Mouse (Mus musculus): ENCODE data around the gene Slc27a3. TPM values are rescaled to one million over a fixed set of nuclear protein-coding genes. Genes with fewer than 3 reads are reported as not detected.

The Slc27a3 gene
- polyA plus RNA-seq, 1 experiment from 2014 or later, result 1.5 TPM

DNA sequence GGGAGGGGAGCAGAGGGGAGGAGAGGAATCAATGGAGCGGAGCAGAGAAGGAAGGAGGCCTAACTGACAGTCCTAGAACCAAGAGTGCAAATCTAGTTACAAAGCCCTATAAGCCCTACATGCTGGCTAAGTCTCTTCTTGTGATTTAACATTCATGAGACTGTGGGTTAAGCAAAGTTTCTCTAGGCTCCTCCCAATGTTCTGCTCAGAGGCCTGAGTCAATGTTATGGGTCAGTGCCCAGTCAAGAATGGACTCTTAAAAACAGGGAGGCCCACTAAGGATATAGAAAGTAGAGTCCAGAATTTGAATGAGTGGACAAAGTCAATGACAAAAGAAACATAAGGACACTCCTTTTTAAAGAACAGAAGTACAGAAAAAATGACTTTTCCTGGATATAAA lies 37.8 kb upstream of the Slc27a3 start:
- Histone ChIP-seq H3K9me3 (replicated peaks; ENCODE audit: control insufficient read depth, low read length) (no peaks in the 10 kb centered on the region), H3K27me3 (ENCODE audit: control insufficient read depth, insufficient read depth, low read depth, low read length) (no peaks in the 10 kb centered on the region), H3K4me3 (ENCODE audit: low read depth, low read length) (no peak overlapping the region), H3K36me3 (ENCODE audit: control insufficient read depth, insufficient read depth) (no peaks in the 10 kb centered on the region), H3K4me2 (ENCODE audit: low read depth, low read length) (no peak overlapping the region), H3K9ac (ENCODE audit: low read depth, low read length) (no peak overlapping the region), H3K4me1 (ENCODE audit: control insufficient read depth, low read depth, low read length) (peaks cover 27% of the 10 kb centered on the region), H3K27ac (ENCODE audit: low read length) (no peak overlapping the region)
- ATAC-seq (ENCODE audit: low read depth), result no peak
- WGBS (ENCODE audit: insufficient replicate concordance), result 75% methylated on average over 1 of the region's 1 CpGs

DNA sequence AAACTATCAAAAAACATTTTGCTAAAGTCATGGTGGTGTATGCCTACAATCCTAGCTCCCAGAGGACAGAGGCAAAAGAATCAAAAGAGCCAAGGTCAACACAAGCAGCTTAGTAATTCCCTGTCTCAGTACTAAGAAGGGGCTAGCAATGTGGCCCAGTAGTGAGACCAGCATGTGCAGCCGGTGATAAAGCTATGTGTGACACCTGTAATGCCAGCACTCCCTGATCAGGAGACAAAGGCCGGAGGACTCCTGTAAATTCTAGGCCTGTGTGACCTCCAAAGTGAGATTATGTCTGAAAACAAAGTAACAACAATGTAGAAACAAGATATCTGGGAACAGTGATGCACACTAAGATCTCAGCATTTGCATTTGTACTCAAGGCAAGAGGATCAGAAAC lies 35.8 kb upstream of the Slc27a3 start:
- H3K4me3 ChIP-seq (ENCODE audit: low read depth, low read length), result no peak overlapping the region
- H3K4me1 ChIP-seq (ENCODE audit: control insufficient read depth, low read depth, low read length), result peaks cover 17% of the 10 kb centered on the region
- no peaks in the 10 kb centered on the region for H3K27me3 ChIP-seq (ENCODE audit: control insufficient read depth, insufficient read depth, low read depth, low read length)
- H3K4me2 ChIP-seq (ENCODE audit: low read depth, low read length), result no peak overlapping the region
- H3K36me3 ChIP-seq (ENCODE audit: control insufficient read depth, insufficient read depth), result peaks cover 6% of the 10 kb centered on the region; the same call in 1 of the 2 replicates
- H3K9me3 ChIP-seq (replicated peaks; ENCODE audit: control insufficient read depth, low read length), result no peaks in the 10 kb centered on the region
- no peak overlapping the region for H3K27ac ChIP-seq (ENCODE audit: low read length)
- 46% methylated on average over 2 of the region's 2 CpGs for WGBS (ENCODE audit: insufficient replicate concordance)
- no peak overlapping the region for H3K9ac ChIP-seq (ENCODE audit: low read depth, low read length)
- ATAC-seq (ENCODE audit: low read depth), result no peak

DNA sequence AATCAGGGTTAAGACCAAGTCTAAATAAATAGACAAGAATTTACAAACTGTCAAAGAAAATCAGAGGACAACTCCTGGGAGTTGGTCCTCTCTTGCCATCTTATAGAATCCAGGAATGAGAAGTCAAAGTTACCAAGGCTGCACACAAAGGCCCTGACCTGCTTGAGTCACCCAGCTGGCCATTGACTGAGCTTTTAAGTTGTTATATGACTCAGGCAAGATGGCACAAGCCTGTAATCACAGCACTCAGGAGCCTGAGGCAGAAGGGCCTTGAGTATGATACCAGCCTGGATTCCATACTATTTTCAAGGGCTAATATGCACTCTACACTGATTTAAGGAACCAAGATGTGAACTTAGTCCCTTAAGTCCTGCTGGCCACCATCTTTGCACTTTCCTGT lies 33.8 kb upstream of the Slc27a3 start:
- no peaks in the 10 kb centered on the region for H3K27me3 ChIP-seq (ENCODE audit: control insufficient read depth, insufficient read depth, low read depth, low read length)
- no peak for ATAC-seq (ENCODE audit: low read depth)
- H3K4me1 ChIP-seq (ENCODE audit: control insufficient read depth, low read depth, low read length), result peaks cover 7% of the 10 kb centered on the region
- no peak overlapping the region for H3K4me3 ChIP-seq (ENCODE audit: low read depth, low read length)
- H3K4me2 ChIP-seq (ENCODE audit: low read depth, low read length), result no peak overlapping the region
- no peaks in the 10 kb centered on the region for H3K9me3 ChIP-seq (replicated peaks; ENCODE audit: control insufficient read depth, low read length)
- H3K27ac ChIP-seq (ENCODE audit: low read length), result no peak overlapping the region
- H3K9ac ChIP-seq (ENCODE audit: low read depth, low read length), result no peak overlapping the region
- peaks cover 7% of the 10 kb centered on the region; the same call in 1 of the 2 replicates for H3K36me3 ChIP-seq (ENCODE audit: control insufficient read depth, insufficient read depth)

DNA sequence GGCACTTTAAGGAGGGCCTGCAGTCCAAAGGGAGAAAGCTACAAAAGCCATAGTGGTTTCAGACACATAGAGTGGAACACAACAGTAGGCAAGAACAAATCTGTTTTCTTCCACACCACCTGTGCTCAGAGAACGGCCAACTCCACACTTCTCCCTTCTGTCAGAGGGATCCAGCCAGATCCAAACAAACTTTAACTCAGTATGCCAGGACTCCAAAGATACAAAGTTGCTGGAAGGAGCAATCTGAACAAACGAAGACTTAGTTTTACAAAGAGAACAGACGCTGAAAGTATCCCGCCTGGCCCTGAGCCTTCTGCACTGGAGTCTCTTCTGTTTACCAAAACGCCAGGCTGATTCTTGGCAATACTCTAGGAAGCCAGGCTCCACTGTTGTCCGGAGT lies 31.0 kb upstream of the Slc27a3 start:
- H3K4me3 ChIP-seq (ENCODE audit: low read depth, low read length), result no peak overlapping the region
- H3K36me3 ChIP-seq (ENCODE audit: control insufficient read depth, insufficient read depth), result peaks cover 7% of the 10 kb centered on the region; the same call in 1 of the 2 replicates
- ATAC-seq (ENCODE audit: low read depth), result no peak
- WGBS (ENCODE audit: insufficient replicate concordance), result 78% methylated on average over 6 of the region's 6 CpGs
- no peaks in the 10 kb centered on the region for H3K9me3 ChIP-seq (replicated peaks; ENCODE audit: control insufficient read depth, low read length)
- H3K9ac ChIP-seq (ENCODE audit: low read depth, low read length), result no peak overlapping the region
- peaks cover 2% of the 10 kb centered on the region; the same call in 1 of the 2 replicates for H3K4me1 ChIP-seq (ENCODE audit: control insufficient read depth, low read depth, low read length)
- no peak overlapping the region for H3K27ac ChIP-seq (ENCODE audit: low read length)
- no peaks in the 10 kb centered on the region for H3K27me3 ChIP-seq (ENCODE audit: control insufficient read depth, insufficient read depth, low read depth, low read length)
- no peak overlapping the region for H3K4me2 ChIP-seq (ENCODE audit: low read depth, low read length)

DNA sequence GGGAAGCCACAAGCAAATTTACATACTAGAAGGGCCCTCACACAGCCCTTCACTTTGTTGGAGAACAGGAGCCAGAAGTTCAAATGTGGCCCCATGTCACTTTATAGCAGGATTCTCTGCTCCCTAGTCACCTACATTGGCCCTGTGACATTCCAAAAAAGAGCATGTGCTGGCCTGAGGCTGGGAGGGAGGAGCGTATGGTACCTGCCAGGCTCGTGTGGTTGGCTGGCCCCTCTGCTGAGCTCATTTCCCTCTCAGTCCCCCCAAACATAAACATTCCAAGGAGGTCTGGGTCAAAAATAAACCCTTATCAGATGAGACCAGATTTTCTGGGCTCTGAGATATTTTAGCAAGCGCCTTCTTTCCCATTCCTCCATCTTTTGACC lies 23.3 kb upstream of the Slc27a3 start:
- no peak for ATAC-seq (ENCODE audit: low read depth)
- H3K36me3 ChIP-seq (ENCODE audit: control insufficient read depth, insufficient read depth), result peaks cover 4% of the 10 kb centered on the region
- H3K27me3 ChIP-seq (ENCODE audit: control insufficient read depth, insufficient read depth, low read depth, low read length), result no peaks in the 10 kb centered on the region
- no peaks in the 10 kb centered on the region for H3K4me1 ChIP-seq (ENCODE audit: control insufficient read depth, low read depth, low read length)
- no peaks in the 10 kb centered on the region for H3K9me3 ChIP-seq (replicated peaks; ENCODE audit: control insufficient read depth, low read length)
- H3K9ac ChIP-seq (ENCODE audit: low read depth, low read length), result no peak overlapping the region
- WGBS (ENCODE audit: insufficient replicate concordance), result 65% methylated on average over 3 of the region's 3 CpGs
- no peak overlapping the region for H3K4me3 ChIP-seq (ENCODE audit: low read depth, low read length)
- no peak overlapping the region for H3K4me2 ChIP-seq (ENCODE audit: low read depth, low read length)
- no peak overlapping the region for H3K27ac ChIP-seq (ENCODE audit: low read length)

DNA sequence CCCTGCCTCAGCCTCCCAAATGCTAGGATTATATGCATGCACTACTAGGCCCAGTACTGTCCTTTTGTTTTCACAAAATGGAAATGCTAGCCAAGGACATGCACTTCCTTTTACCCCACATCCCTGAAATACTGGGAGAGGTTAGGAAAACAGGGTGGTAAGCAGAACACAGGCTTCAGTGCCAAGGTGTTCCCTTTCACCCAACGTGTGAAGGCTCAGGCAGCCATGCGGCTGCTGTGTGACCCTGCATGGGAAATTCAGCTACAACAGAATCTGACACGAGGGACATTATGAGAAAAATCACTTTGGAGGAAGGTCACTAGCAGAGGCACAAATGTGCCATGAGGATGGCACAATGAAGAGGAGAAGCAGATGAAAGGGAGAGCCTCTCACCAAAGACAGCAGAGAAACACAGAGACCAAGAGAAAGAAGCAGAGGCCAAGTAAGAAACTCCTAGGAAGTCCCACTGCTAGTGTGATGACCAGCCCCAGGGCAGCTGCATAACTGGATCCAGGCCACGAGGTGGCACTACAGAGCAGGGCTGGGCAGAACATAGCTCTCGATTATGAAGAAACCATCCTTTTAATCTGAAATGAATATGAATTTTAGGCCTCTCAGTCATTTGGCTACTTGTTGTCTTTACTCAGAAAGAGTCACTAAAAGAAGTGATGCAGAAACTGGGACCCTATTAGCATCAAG lies 22.7 kb upstream of the Slc27a3 start:
- H3K36me3 ChIP-seq (ENCODE audit: control insufficient read depth, insufficient read depth), result peaks cover 7% of the 10 kb centered on the region
- H3K9me3 ChIP-seq (replicated peaks; ENCODE audit: control insufficient read depth, low read length), result no peaks in the 10 kb centered on the region
- H3K9ac ChIP-seq (ENCODE audit: low read depth, low read length), result no peak overlapping the region
- 41% methylated on average over 5 of the region's 5 CpGs for WGBS (ENCODE audit: insufficient replicate concordance)
- H3K27ac ChIP-seq (ENCODE audit: low read length), result no peak overlapping the region
- no peak overlapping the region for H3K4me3 ChIP-seq (ENCODE audit: low read depth, low read length)
- no peak overlapping the region for H3K4me2 ChIP-seq (ENCODE audit: low read depth, low read length)
- ATAC-seq (ENCODE audit: low read depth), result 0 out of 2 replicates have a peak, but pooled peaks have one; percentile 45
- no peaks in the 10 kb centered on the region for H3K4me1 ChIP-seq (ENCODE audit: control insufficient read depth, low read depth, low read length)
- H3K27me3 ChIP-seq (ENCODE audit: control insufficient read depth, insufficient read depth, low read depth, low read length), result no peaks in the 10 kb centered on the region

DNA sequence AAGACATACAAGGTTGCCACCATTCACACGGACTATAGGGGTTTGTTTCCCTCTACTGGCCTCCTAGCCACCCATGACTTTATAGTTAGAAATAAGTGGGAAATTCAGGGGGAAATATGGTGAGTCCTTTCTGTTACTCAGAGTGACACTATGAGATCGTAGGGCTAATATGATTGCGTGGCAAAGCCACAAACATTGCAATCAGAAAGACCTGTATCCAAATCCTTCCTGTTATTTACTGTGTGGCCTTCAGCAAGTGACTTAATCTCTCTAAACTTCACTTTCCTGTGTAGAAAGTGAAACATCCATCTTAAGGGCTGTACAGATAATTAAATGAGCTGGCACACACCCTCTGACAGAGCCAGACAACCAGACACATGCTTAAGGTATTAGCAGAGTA lies 19.0 kb upstream of the Slc27a3 start:
- ATAC-seq (ENCODE audit: low read depth), result no peak
- Histone ChIP-seq H3K4me1 (ENCODE audit: control insufficient read depth, low read depth, low read length) (no peaks in the 10 kb centered on the region), H3K4me2 (ENCODE audit: low read depth, low read length) (no peak overlapping the region), H3K9me3 (replicated peaks; ENCODE audit: control insufficient read depth, low read length) (no peaks in the 10 kb centered on the region), H3K9ac (ENCODE audit: low read depth, low read length) (no peak overlapping the region), H3K27me3 (ENCODE audit: control insufficient read depth, insufficient read depth, low read depth, low read length) (no peaks in the 10 kb centered on the region), H3K36me3 (ENCODE audit: control insufficient read depth, insufficient read depth) (peaks cover 20% of the 10 kb centered on the region), H3K4me3 (ENCODE audit: low read depth, low read length) (no peak overlapping the region), H3K27ac (ENCODE audit: low read length) (no peak overlapping the region)
- 43% methylated on average over 3 of the region's 3 CpGs for WGBS (ENCODE audit: insufficient replicate concordance)

DNA sequence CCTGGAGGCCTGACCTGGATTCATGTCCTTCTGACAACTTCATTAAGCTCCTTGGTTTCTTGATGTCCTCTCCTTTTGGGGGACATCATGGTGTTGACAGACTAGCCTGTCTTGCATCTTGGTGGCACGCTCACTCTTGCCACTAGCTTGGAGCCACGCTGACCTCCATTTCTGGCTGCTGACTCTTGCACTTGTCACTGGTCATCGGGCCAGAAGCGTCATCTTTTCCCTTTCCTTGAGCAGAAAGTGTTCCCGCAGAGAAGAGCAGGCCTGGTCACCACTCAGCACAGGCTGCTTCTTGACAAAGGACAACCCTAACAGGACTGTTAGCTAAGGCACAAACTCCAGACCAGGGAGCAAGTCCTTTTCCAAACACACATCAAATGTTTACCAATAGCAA lies 16.7 kb upstream of the Slc27a3 start:
- ATAC-seq (ENCODE audit: low read depth), result no peak
- no peak overlapping the region for H3K4me3 ChIP-seq (ENCODE audit: low read depth, low read length)
- H3K9ac ChIP-seq (ENCODE audit: low read depth, low read length), result no peak overlapping the region
- peaks cover 33% of the 10 kb centered on the region for H3K36me3 ChIP-seq (ENCODE audit: control insufficient read depth, insufficient read depth)
- H3K4me2 ChIP-seq (ENCODE audit: low read depth, low read length), result no peak overlapping the region
- 86% methylated on average over 5 of the region's 5 CpGs for WGBS (ENCODE audit: insufficient replicate concordance)
- no peak overlapping the region for H3K27ac ChIP-seq (ENCODE audit: low read length)
- no peaks in the 10 kb centered on the region for H3K9me3 ChIP-seq (replicated peaks; ENCODE audit: control insufficient read depth, low read length)
- H3K27me3 ChIP-seq (ENCODE audit: control insufficient read depth, insufficient read depth, low read depth, low read length), result no peaks in the 10 kb centered on the region
- H3K4me1 ChIP-seq (ENCODE audit: control insufficient read depth, low read depth, low read length), result no peaks in the 10 kb centered on the region

DNA sequence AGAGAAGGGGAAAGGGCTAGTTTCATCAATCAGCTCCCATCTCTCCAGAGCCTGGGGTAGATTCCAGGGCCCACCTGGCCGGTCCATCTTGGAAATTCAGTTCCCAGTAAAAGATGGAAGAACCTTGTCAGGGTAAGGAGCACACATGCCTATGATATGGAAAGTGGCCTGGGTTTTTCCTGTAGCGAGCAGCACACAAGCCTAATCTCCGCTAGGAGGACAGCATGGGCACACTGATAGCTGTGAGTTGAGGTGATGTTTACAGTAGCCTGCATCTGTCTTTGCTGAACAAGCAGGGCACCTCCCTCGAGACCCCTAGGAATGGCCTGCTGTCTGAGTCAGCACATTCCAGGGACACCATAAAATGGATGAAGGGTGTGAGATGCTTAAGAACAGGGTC lies 14.9 kb upstream of the Slc27a3 start:
- Histone ChIP-seq H3K36me3 (ENCODE audit: control insufficient read depth, insufficient read depth) (peaks cover 46% of the 10 kb centered on the region), H3K27me3 (ENCODE audit: control insufficient read depth, insufficient read depth, low read depth, low read length) (no peaks in the 10 kb centered on the region), H3K4me1 (ENCODE audit: control insufficient read depth, low read depth, low read length) (no peaks in the 10 kb centered on the region), H3K4me2 (ENCODE audit: low read depth, low read length) (no peak overlapping the region), H3K4me3 (ENCODE audit: low read depth, low read length) (no peak overlapping the region), H3K27ac (ENCODE audit: low read length) (no peak overlapping the region), H3K9me3 (replicated peaks; ENCODE audit: control insufficient read depth, low read length) (no peaks in the 10 kb centered on the region), H3K9ac (ENCODE audit: low read depth, low read length) (no peak overlapping the region)
- ATAC-seq (ENCODE audit: low read depth), result no peak
- 67% methylated on average over 4 of the region's 4 CpGs for WGBS (ENCODE audit: insufficient replicate concordance)

Measured in liver, embryonic 16.5 days (tissue).